Mouse (Mus musculus): ENCODE results near the gene Lonp2. TPM values are rescaled to one million over a fixed set of nuclear protein-coding genes. Genes with fewer than 3 reads are reported as not detected.
A peak's percentile ranks its signal among the peaks of the same experiment; 100 is the strongest.

Gene Lonp2
- polyA plus RNA-seq, 1 experiment from 2014 or later = 56.1 TPM

DNA sequence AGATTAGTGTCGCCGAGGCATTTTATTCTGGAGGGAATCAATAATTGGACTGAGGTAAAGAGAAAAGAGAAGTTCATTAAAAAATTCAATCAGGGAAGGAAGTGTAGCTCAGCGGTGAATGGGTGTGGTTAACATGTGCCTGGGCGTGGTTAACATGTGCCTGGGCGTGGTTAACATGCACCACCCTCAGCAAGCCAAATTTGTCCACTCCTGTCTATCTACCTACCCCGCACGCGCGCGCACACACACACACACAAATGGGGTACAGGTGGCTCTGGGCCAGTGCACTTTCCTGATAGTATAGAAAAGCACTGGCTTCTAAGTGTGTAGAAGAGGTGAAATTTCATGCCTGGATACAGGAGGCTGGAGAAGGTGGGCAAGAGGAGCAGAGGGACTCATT is 141.3 kb downstream of the Lonp2 start:
- no peaks in the 10 kb centered on the region for H3K9me3 ChIP-seq (ENCODE audit: control insufficient read depth, low read length)
- ATAC-seq (ENCODE audit: low read depth) = no peak

DNA sequence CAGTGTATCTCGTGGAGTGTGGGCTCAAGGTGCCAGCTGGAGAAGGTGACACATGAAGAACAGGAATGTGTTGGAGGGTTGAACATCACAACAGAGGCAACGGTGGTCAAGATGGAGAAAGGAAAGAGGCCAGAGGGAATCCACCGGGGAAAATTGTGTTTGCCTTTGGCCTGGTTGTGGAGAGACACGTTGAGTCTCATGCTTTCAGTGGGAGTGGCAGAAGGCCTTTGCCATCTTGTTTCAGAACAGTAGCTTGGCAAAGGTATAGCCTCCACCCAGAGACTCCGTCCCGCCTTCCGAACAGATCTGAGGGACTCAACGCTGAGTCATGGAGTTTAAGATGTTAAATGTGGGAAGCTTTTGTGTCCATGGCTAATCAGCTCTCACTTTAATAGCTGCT is 141.8 kb downstream of the Lonp2 start:
- H3K4me2 ChIP-seq (ENCODE audit: low read depth, low read length) = no peak overlapping the region
- ATAC-seq (ENCODE audit: low read depth) = no peak
- no peaks in the 10 kb centered on the region for H3K36me3 ChIP-seq (ENCODE audit: control insufficient read depth, insufficient read depth, low read length)
- no peaks in the 10 kb centered on the region for H3K27me3 ChIP-seq (ENCODE audit: control insufficient read depth, insufficient read depth, low read depth, low read length)
- H3K27ac ChIP-seq (ENCODE audit: low read length) = no peak overlapping the region
- H3K4me1 ChIP-seq (replicated peaks; ENCODE audit: control insufficient read depth, insufficient read depth, low read length) = peaks cover 3% of the 10 kb centered on the region; the same call in 1 of the 2 replicates
- 81% methylated on average over 8 of the region's 8 CpGs for WGBS
- no peaks in the 10 kb centered on the region for H3K9me3 ChIP-seq (ENCODE audit: control insufficient read depth, low read length)
- H3K4me3 ChIP-seq (ENCODE audit: low read length) = no peak overlapping the region
- H3K9ac ChIP-seq (ENCODE audit: low read length) = no peak overlapping the region

More for the DNA sequence above, 141.3 kb downstream of the Lonp2 start:
- Histone ChIP-seq H3K9ac (ENCODE audit: low read length) (no peak overlapping the region), H3K27ac (ENCODE audit: low read length) (no peak overlapping the region), H3K36me3 (ENCODE audit: control insufficient read depth, insufficient read depth, low read length) (no peaks in the 10 kb centered on the region), H3K27me3 (ENCODE audit: control insufficient read depth, insufficient read depth, low read depth, low read length) (no peaks in the 10 kb centered on the region), H3K4me2 (ENCODE audit: low read depth, low read length) (no peak overlapping the region), H3K4me3 (ENCODE audit: low read length) (no peak overlapping the region), H3K4me1 (replicated peaks; ENCODE audit: control insufficient read depth, insufficient read depth, low read length) (peaks cover 3% of the 10 kb centered on the region; the same call in 1 of the 2 replicates)
- 86% methylated on average over 10 of the region's 10 CpGs for WGBS

DNA sequence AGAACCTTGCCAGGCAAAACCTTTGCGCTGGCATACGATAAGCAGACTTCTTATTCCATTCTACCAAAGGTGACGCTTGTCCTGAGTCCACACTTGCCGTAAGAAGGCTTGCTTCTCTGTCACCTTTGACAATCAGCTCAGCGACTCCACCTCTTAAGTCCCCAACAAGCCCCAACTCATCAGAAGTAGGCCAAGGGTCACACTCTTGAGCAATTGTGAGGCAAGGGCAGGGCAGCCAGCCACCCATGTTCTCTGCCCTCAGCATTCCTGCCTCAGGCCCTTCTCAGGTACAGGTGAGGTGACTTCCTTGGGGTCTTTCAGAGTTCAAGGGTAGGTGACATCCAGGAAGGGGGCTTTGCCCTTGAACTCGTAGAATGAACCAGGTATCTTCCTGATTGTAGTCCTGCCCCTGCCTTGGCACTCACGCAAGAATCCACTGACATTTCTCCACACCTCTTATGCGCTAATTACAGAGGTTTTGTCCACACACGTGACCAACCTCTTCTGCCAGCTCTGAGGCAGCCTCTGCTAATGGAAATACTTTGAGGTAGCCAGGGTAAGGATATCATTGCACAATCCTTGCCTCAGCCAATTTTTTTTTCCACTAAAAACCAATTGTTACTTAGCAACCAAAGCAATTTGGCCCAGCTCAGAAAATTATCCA is 142.8 kb downstream of the Lonp2 start:
- Histone ChIP-seq H3K4me1 (replicated peaks; ENCODE audit: control insufficient read depth, insufficient read depth, low read length) (no peaks in the 10 kb centered on the region; the same call in 1 of the 2 replicates), H3K9me3 (ENCODE audit: control insufficient read depth, low read length) (no peaks in the 10 kb centered on the region), H3K27me3 (ENCODE audit: control insufficient read depth, insufficient read depth, low read depth, low read length) (no peaks in the 10 kb centered on the region), H3K9ac (ENCODE audit: low read length) (no peak overlapping the region), H3K27ac (ENCODE audit: low read length) (0 out of 2 replicates have a peak overlapping the region, but pooled peaks have one; percentile 34), H3K4me3 (ENCODE audit: low read length) (no peak overlapping the region), H3K4me2 (ENCODE audit: low read depth, low read length) (no peak overlapping the region), H3K36me3 (ENCODE audit: control insufficient read depth, insufficient read depth, low read length) (no peaks in the 10 kb centered on the region)
- WGBS = 66% methylated on average over 9 of the region's 9 CpGs
- peak; percentile 73 for ATAC-seq (ENCODE audit: low read depth)

DNA sequence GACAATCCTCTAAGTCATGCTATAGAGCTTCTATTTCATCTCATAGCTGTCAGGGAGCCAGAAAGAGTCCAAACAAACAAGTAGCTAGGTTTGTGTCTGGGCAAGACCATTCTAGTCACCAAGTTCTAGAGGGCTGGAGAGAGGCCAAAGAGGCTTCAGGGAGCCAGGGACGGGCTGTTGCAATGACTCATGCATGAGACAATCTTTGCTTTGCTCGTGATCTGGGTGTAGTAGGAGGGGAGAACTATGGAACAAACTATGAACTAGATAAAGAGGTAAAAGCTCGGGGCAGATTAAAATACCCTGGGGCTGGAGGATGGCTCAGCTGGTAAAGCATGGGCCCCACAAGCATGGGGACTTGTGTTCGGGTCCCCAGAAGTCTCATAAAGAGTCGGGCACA is 144.7 kb downstream of the Lonp2 start:
- no peaks in the 10 kb centered on the region for H3K27me3 ChIP-seq (ENCODE audit: control insufficient read depth, insufficient read depth, low read depth, low read length)
- H3K36me3 ChIP-seq (ENCODE audit: control insufficient read depth, insufficient read depth, low read length) = no peaks in the 10 kb centered on the region
- H3K9ac ChIP-seq (ENCODE audit: low read length) = no peak overlapping the region
- H3K4me1 ChIP-seq (replicated peaks; ENCODE audit: control insufficient read depth, insufficient read depth, low read length) = no peaks in the 10 kb centered on the region; the same call in 1 of the 2 replicates
- no peak overlapping the region for H3K4me2 ChIP-seq (ENCODE audit: low read depth, low read length)
- peak; percentile 51; the same call in 1 of the 2 replicates for ATAC-seq (ENCODE audit: low read depth)
- H3K9me3 ChIP-seq (ENCODE audit: control insufficient read depth, low read length) = no peaks in the 10 kb centered on the region
- no peak overlapping the region for H3K4me3 ChIP-seq (ENCODE audit: low read length)
- no peak overlapping the region for H3K27ac ChIP-seq (ENCODE audit: low read length)
- WGBS = 46% methylated on average over 5 of the region's 5 CpGs

DNA sequence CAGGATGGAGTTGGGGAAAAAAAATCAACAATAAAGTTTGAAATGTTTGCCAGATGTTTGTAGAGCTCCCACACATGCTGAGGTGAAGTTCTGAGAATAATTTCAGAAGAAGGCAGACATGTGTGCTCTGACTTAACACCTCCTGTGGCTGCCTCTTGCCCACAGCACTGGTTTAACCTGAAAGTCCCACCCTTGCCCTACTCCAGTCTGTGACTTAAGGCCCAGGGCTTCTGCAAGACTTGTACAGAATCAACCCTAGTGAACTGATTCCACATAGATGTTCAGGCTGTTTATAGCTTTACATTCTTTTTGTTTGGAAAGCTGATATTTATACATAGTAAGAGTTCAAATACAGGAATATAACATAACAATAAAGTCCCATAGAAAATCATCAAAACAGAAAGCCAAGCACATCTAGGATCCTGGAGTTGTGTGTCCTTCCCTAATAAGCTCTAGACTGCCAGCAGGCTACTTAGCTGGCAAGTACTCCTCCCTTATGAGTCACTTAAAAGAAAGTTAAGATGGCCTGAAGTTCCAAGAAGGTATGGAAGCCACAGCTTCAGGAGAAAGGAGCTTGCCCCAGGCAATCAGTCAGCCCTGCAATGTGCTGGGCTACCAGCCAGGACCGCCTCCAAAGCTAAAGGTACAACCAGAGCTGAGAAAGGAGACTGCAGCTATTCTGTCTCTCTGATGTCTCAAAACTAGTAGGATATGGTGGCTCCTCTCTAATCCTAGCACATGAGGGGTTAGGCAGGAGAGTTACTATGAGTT is 146.3 kb downstream of the Lonp2 start:
- ATAC-seq (ENCODE audit: low read depth) = no peak
- 59% methylated on average over 1 of the region's 1 CpGs for WGBS

More for the DNA sequence above, 146.3 kb downstream of the Lonp2 start:
- no peak overlapping the region for H3K4me3 ChIP-seq (ENCODE audit: low read length)
- no peaks in the 10 kb centered on the region for H3K27me3 ChIP-seq (ENCODE audit: control insufficient read depth, insufficient read depth, low read depth, low read length)
- H3K9ac ChIP-seq (ENCODE audit: low read length) = no peak overlapping the region
- no peak overlapping the region for H3K27ac ChIP-seq (ENCODE audit: low read length)
- no peaks in the 10 kb centered on the region; the same call in 1 of the 2 replicates for H3K4me1 ChIP-seq (replicated peaks; ENCODE audit: control insufficient read depth, insufficient read depth, low read length)
- no peak overlapping the region for H3K4me2 ChIP-seq (ENCODE audit: low read depth, low read length)
- no peaks in the 10 kb centered on the region for H3K9me3 ChIP-seq (ENCODE audit: control insufficient read depth, low read length)
- no peaks in the 10 kb centered on the region for H3K36me3 ChIP-seq (ENCODE audit: control insufficient read depth, insufficient read depth, low read length)

Small RNA genes lying within 50 kb of the gene (microRNA-seq; reads per million reads assigned to microRNA genes)
- gene Gm44348 = not detected

Other genes with a start within 250 kb of the Lonp2 start
- gene Abcc12, start 43.4 kb upstream of the Lonp2 start, polyA plus RNA-seq (2015; fragmentation: Nextera tagmentation; extraction: Ambion mirVana) = 0.50 and 0.55 TPM in 2 replicates
- gene Gm10638, start 121.7 kb downstream of the Lonp2 start, polyA plus RNA-seq (2015; fragmentation: Nextera tagmentation; extraction: Ambion mirVana) = 2.5 and 3.3 TPM in 2 replicates
- 31.5 and 39.5 TPM in 2 replicates for gene Siah1a, start 121.9 kb downstream of the Lonp2 start, polyA plus RNA-seq (2015; fragmentation: Nextera tagmentation; extraction: Ambion mirVana)